Comparison of ENCODE assay signal across 28 mouse cellular contexts in genomic region chr11:17975581-17975980, GRCm38 (mm10).
"Had no signal": no experiment of that assay in that cellular context is flagged by ENCODE, and none has a peak within 500 bp of the region (broad histone marks: within the 10 kb centered on the region; RNA-seq: fewer than 3 reads in every experiment).

No protein-coding gene starts in this region.

- H3K36me3 ChIP-seq: embryonic facial prominence, embryonic 10.5 days; embryonic facial prominence, embryonic 12.5 days; embryonic facial prominence, embryonic 13.5 days; embryonic facial prominence, embryonic 15.5 days; forebrain, embryonic 10.5 days; forebrain, embryonic 12.5 days; forebrain, embryonic 15.5 days; heart, embryonic 10.5 days; heart, embryonic 12.5 days; heart, embryonic 13.5 days had no signal

- DNase-seq: cerebellum, postnatal 14 days; cerebellum, postnatal 25 days; cerebellum, postnatal 36 days; embryo, embryonic 11 days; forebrain, postnatal 0 days; gastrocnemius, adult 2 months; gastrocnemius, postnatal 10 days; gastrocnemius, postnatal 14 days; gastrocnemius, postnatal 25 days; gastrocnemius, postnatal 36 days; heart, adult 11 months; heart, adult 18-20 months; heart, adult 2 months had no signal

- H3K27ac ChIP-seq: embryonic facial prominence, embryonic 10.5 days; embryonic facial prominence, embryonic 12.5 days; embryonic facial prominence, embryonic 13.5 days; embryonic facial prominence, embryonic 15.5 days; forebrain, embryonic 10.5 days; forebrain, embryonic 12.5 days; forebrain, embryonic 13.5 days; forebrain, embryonic 15.5 days; gastrocnemius, adult 2 months; heart, adult 2 months; heart, embryonic 10.5 days; heart, embryonic 13.5 days had no signal

- H3K27me3 ChIP-seq: embryonic facial prominence, embryonic 12.5 days; embryonic facial prominence, embryonic 13.5 days; embryonic facial prominence, embryonic 15.5 days; forebrain, embryonic 12.5 days; forebrain, embryonic 13.5 days; forebrain, embryonic 15.5 days; heart, embryonic 12.5 days; heart, embryonic 13.5 days had no signal

- H3K9ac ChIP-seq: embryonic facial prominence, embryonic 12.5 days; embryonic facial prominence, embryonic 13.5 days; embryonic facial prominence, embryonic 15.5 days; forebrain, embryonic 12.5 days; forebrain, embryonic 13.5 days; forebrain, embryonic 15.5 days; forebrain, postnatal 0 days; heart, embryonic 12.5 days; heart, embryonic 13.5 days had no signal

- H3K9me3 ChIP-seq: embryonic facial prominence, embryonic 10.5 days; embryonic facial prominence, embryonic 12.5 days; embryonic facial prominence, embryonic 13.5 days; embryonic facial prominence, embryonic 15.5 days; forebrain, embryonic 10.5 days; forebrain, embryonic 12.5 days; forebrain, embryonic 13.5 days; forebrain, embryonic 15.5 days; heart, embryonic 10.5 days; heart, embryonic 12.5 days; heart, embryonic 13.5 days had no signal

- H3K4me3 ChIP-seq: embryonic facial prominence, embryonic 10.5 days; embryonic facial prominence, embryonic 12.5 days; embryonic facial prominence, embryonic 13.5 days; embryonic facial prominence, embryonic 15.5 days; erythroblast, embryonic 14.5 days; forebrain, embryonic 10.5 days; forebrain, embryonic 12.5 days; forebrain, embryonic 13.5 days; forebrain, embryonic 15.5 days; gastrocnemius, adult 2 months; heart, adult 2 months; heart, embryonic 10.5 days; heart, embryonic 12.5 days; heart, embryonic 13.5 days had no signal

- H3K4me1 ChIP-seq: embryonic facial prominence, embryonic 10.5 days; embryonic facial prominence, embryonic 12.5 days; embryonic facial prominence, embryonic 13.5 days; embryonic facial prominence, embryonic 15.5 days; forebrain, embryonic 10.5 days; forebrain, embryonic 12.5 days; forebrain, embryonic 13.5 days; forebrain, embryonic 15.5 days; heart, embryonic 10.5 days; heart, embryonic 12.5 days; heart, embryonic 13.5 days had no signal

- ATAC-seq: forebrain, embryonic 13.5 days; forebrain, embryonic 14.5 days; forebrain, embryonic 15.5 days; forebrain, embryonic 16.5 days; forebrain, postnatal 0 days had no signal

- H3K4me2 ChIP-seq: embryonic facial prominence, embryonic 12.5 days; embryonic facial prominence, embryonic 13.5 days; embryonic facial prominence, embryonic 15.5 days; forebrain, embryonic 12.5 days; forebrain, embryonic 13.5 days; forebrain, embryonic 15.5 days; heart, embryonic 11.5 days; heart, embryonic 12.5 days; heart, embryonic 13.5 days had no signal
